ENCODE assay signal across 25 mouse cellular contexts in the genomic region with DNA sequence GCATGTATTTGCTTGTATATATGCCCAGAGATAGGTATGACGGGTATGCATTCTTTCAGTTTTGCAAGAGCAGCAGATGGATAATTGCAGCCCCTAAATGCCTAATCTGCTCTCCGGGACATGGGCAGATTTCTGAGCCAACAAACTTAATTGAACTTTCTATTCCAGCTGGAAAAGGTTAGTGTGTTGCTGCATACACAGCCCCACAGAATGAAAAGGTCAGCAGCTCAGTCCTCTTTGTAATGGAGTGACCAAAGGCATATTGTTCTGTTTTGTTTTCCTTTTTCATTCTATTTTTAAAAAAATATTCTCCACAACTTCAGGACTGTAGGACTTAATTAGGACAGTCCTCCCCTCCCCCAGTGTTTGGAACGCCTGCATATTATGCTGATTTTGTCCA.
A peak's percentile ranks its signal among the peaks of the same experiment; 100 is the strongest.
DNase-seq lines count a peak whose midpoint lies in the region; ATAC-seq and TF ChIP-seq lines count a peak whose summit lies in the region.
"Had no signal": no experiment of that assay in that cellular context is flagged by ENCODE, and none has a peak within 500 bp of the region (broad histone marks: within the 10 kb centered on the region; RNA-seq: fewer than 3 reads in every experiment).

No protein-coding gene starts in this region.

- no peak overlapping the region for H3K4me2 ChIP-seq in forebrain, embryonic 14.5 days (ENCODE audit: low read length)
- no peak overlapping the region for H3K4me2 ChIP-seq in forebrain, embryonic 16.5 days (ENCODE audit: low read length)
- H3K4me2 ChIP-seq in limb, embryonic 11.5 days (ENCODE audit: low read depth, severe bottlenecking), result no peak overlapping the region
- H3K4me2 ChIP-seq in lung, postnatal 0 days (replicated peaks; ENCODE audit: low read depth, low read length), result no peak overlapping the region
- H3K4me2 ChIP-seq in midbrain, postnatal 0 days (ENCODE audit: low read depth, low read length, poor library complexity, severe bottlenecking), result no peak overlapping the region
- H3K4me2 ChIP-seq: embryonic facial prominence, embryonic 12.5 days; forebrain, embryonic 15.5 days; heart, embryonic 15.5 days; hindbrain, embryonic 14.5 days; limb, embryonic 13.5 days; liver, embryonic 12.5 days; lung, embryonic 14.5 days; midbrain, embryonic 12.5 days had no signal

- no peak overlapping the region for H3K4me3 ChIP-seq in forebrain, embryonic 14.5 days (ENCODE audit: low read depth, low read length)
- H3K4me3 ChIP-seq in forebrain, embryonic 16.5 days (replicated peaks; ENCODE audit: low read length), result no peak overlapping the region
- no peak overlapping the region for H3K4me3 ChIP-seq in limb, embryonic 11.5 days (ENCODE audit: low read depth, low read length)
- H3K4me3 ChIP-seq in limb, embryonic 10.5 days, result no peak overlapping the region
- H3K4me3 ChIP-seq in lung, postnatal 0 days (ENCODE audit: low read depth, low read length), result no peak overlapping the region
- no peak overlapping the region for H3K4me3 ChIP-seq in midbrain, postnatal 0 days (ENCODE audit: low read depth, low read length)
- H3K4me3 ChIP-seq: embryonic facial prominence, embryonic 12.5 days; erythroblast, embryonic 14.5 days; forebrain, embryonic 15.5 days; heart, embryonic 15.5 days; layer of hippocampus, adult 2 months; limb, embryonic 13.5 days; liver, embryonic 12.5 days; midbrain, embryonic 12.5 days had no signal

- no peak for TF ChIP-seq CTCF in lung, postnatal 0 days (IDR thresholded peaks at IDR 0.05)
- no peak for TF ChIP-seq CTCF in midbrain, postnatal 0 days (IDR thresholded peaks at IDR 0.05)

- intact Hi-C loops in gastrocnemius, postnatal 36 days (cut with DNase I), result no loop called here

- H3K9me3 ChIP-seq in forebrain, embryonic 14.5 days (replicated peaks; ENCODE audit: control insufficient read depth, low read length), result no peaks in the 10 kb centered on the region
- no peaks in the 10 kb centered on the region for H3K9me3 ChIP-seq in forebrain, embryonic 16.5 days (ENCODE audit: control insufficient read depth, low read length)
- H3K9me3 ChIP-seq in limb, embryonic 11.5 days (ENCODE audit: control insufficient read depth, low read length), result no peaks in the 10 kb centered on the region
- no peaks in the 10 kb centered on the region for H3K9me3 ChIP-seq in limb, embryonic 10.5 days (replicated peaks)
- H3K9me3 ChIP-seq in lung, postnatal 0 days (ENCODE audit: low read length), result no peaks in the 10 kb centered on the region
- H3K9me3 ChIP-seq in midbrain, postnatal 0 days (ENCODE audit: low read length), result no peaks in the 10 kb centered on the region
- H3K9me3 ChIP-seq: embryonic facial prominence, embryonic 12.5 days; forebrain, embryonic 15.5 days; heart, embryonic 15.5 days; limb, embryonic 13.5 days; liver, embryonic 12.5 days; midbrain, embryonic 12.5 days had no signal

- no peak for ATAC-seq in forebrain, embryonic 14.5 days
- ATAC-seq in forebrain, embryonic 16.5 days, result no peak
- no peak for ATAC-seq in limb, embryonic 11.5 days (ENCODE audit: insufficient number of reproducible peaks, low FRiP score, low TSS enrichment, low read depth)
- peak; percentile 77 for ATAC-seq in lung, postnatal 0 days
- no peak for ATAC-seq in midbrain, postnatal 0 days (ENCODE audit: low FRiP score)
- ATAC-seq: CD4-positive, CD25-positive, alpha-beta regulatory T cell, adult 4 months; forebrain, embryonic 15.5 days; liver, embryonic 12.5 days had no signal

- WGBS in forebrain, embryonic 14.5 days, result 26% methylated on average over 3 of the region's 3 CpGs
- WGBS in forebrain, embryonic 16.5 days, result 24% methylated on average over 3 of the region's 3 CpGs
- 45% methylated on average over 3 of the region's 3 CpGs for WGBS in limb, embryonic 11.5 days
- WGBS in limb, embryonic 10.5 days, result 59% methylated on average over 3 of the region's 3 CpGs
- WGBS in lung, postnatal 0 days, result 60% methylated on average over 3 of the region's 3 CpGs
- 65% methylated on average over 3 of the region's 3 CpGs for WGBS in midbrain, postnatal 0 days

- H3K9ac ChIP-seq in forebrain, embryonic 14.5 days (ENCODE audit: low read length), result no peak overlapping the region
- no peak overlapping the region for H3K9ac ChIP-seq in forebrain, embryonic 16.5 days (replicated peaks; ENCODE audit: low read depth, low read length)
- H3K9ac ChIP-seq in limb, embryonic 11.5 days (ENCODE audit: low read length), result no peak overlapping the region
- no peak overlapping the region for H3K9ac ChIP-seq in lung, postnatal 0 days (replicated peaks; ENCODE audit: low read depth)
- no peak overlapping the region for H3K9ac ChIP-seq in midbrain, postnatal 0 days (replicated peaks; ENCODE audit: low read length, poor library complexity, severe bottlenecking)
- H3K9ac ChIP-seq: embryonic facial prominence, embryonic 12.5 days; forebrain, embryonic 15.5 days; heart, embryonic 15.5 days; hindbrain, embryonic 14.5 days; limb, embryonic 13.5 days; liver, embryonic 12.5 days; lung, embryonic 14.5 days; midbrain, embryonic 12.5 days had no signal

- no peak overlapping the region for H3K27ac ChIP-seq in forebrain, embryonic 14.5 days (ENCODE audit: low read depth, low read length)
- no peak overlapping the region for H3K27ac ChIP-seq in forebrain, embryonic 16.5 days (ENCODE audit: low read length)
- no peak overlapping the region for H3K27ac ChIP-seq in limb, embryonic 11.5 days (replicated peaks; ENCODE audit: low read depth, low read length)
- no peak overlapping the region for H3K27ac ChIP-seq in limb, embryonic 10.5 days
- H3K27ac ChIP-seq in lung, postnatal 0 days (ENCODE audit: low read length), result no peak overlapping the region
- H3K27ac ChIP-seq in midbrain, postnatal 0 days (ENCODE audit: low read depth, low read length), result no peak overlapping the region
- H3K27ac ChIP-seq: embryonic facial prominence, embryonic 12.5 days; forebrain, embryonic 15.5 days; heart, embryonic 15.5 days; hindbrain, embryonic 14.5 days; layer of hippocampus, adult 2 months; limb, embryonic 13.5 days; liver, embryonic 12.5 days; midbrain, embryonic 12.5 days; stomach, postnatal 0 days had no signal

- no peaks in the 10 kb centered on the region for H3K4me1 ChIP-seq in forebrain, embryonic 14.5 days (ENCODE audit: control insufficient read depth, insufficient read depth, low read length)
- H3K4me1 ChIP-seq in forebrain, embryonic 16.5 days (replicated peaks; ENCODE audit: control insufficient read depth, insufficient read depth, low read length), result no peaks in the 10 kb centered on the region
- no peaks in the 10 kb centered on the region for H3K4me1 ChIP-seq in limb, embryonic 11.5 days (ENCODE audit: control insufficient read depth, insufficient read depth, low read length)
- 0 out of 2 replicates have a peak, but pooled peaks cover 2% of the 10 kb centered on the region for H3K4me1 ChIP-seq in limb, embryonic 10.5 days
- H3K4me1 ChIP-seq in lung, postnatal 0 days (ENCODE audit: insufficient read depth, low read depth, low read length), result no peaks in the 10 kb centered on the region
- no peaks in the 10 kb centered on the region for H3K4me1 ChIP-seq in midbrain, postnatal 0 days (ENCODE audit: insufficient read depth, low read length)
- H3K4me1 ChIP-seq: embryonic facial prominence, embryonic 12.5 days; forebrain, embryonic 15.5 days; heart, embryonic 15.5 days; limb, embryonic 13.5 days; liver, embryonic 12.5 days; midbrain, embryonic 12.5 days had no signal

- TF ChIP-seq EP300 in lung, postnatal 0 days (IDR thresholded peaks at IDR 0.05), result no peak

- H3K27me3 ChIP-seq in forebrain, embryonic 14.5 days (replicated peaks; ENCODE audit: control insufficient read depth, insufficient read depth, low read length), result no peaks in the 10 kb centered on the region
- no peaks in the 10 kb centered on the region for H3K27me3 ChIP-seq in forebrain, embryonic 16.5 days (replicated peaks; ENCODE audit: control insufficient read depth, insufficient read depth, low read length)
- no peaks in the 10 kb centered on the region for H3K27me3 ChIP-seq in limb, embryonic 11.5 days (ENCODE audit: control insufficient read depth, insufficient read depth, low read length)
- H3K27me3 ChIP-seq in limb, embryonic 10.5 days (ENCODE audit: low read depth, poor library complexity, severe bottlenecking), result no peaks in the 10 kb centered on the region
- no peaks in the 10 kb centered on the region for H3K27me3 ChIP-seq in lung, postnatal 0 days (replicated peaks; ENCODE audit: insufficient read depth, low read length)
- no peaks in the 10 kb centered on the region for H3K27me3 ChIP-seq in midbrain, postnatal 0 days (ENCODE audit: insufficient read depth, low read length)
- H3K27me3 ChIP-seq: embryonic facial prominence, embryonic 12.5 days; forebrain, embryonic 15.5 days; heart, embryonic 15.5 days; limb, embryonic 13.5 days; liver, embryonic 12.5 days; midbrain, embryonic 12.5 days had no signal

- no peaks in the 10 kb centered on the region for H3K36me3 ChIP-seq in forebrain, embryonic 14.5 days (ENCODE audit: control insufficient read depth, insufficient read depth, low read length)
- no peaks in the 10 kb centered on the region for H3K36me3 ChIP-seq in forebrain, embryonic 16.5 days (ENCODE audit: control insufficient read depth, insufficient read depth)
- no peaks in the 10 kb centered on the region for H3K36me3 ChIP-seq in limb, embryonic 11.5 days (ENCODE audit: control insufficient read depth, insufficient read depth, low read length)
- H3K36me3 ChIP-seq in limb, embryonic 10.5 days, result no peaks in the 10 kb centered on the region
- no peaks in the 10 kb centered on the region for H3K36me3 ChIP-seq in lung, postnatal 0 days (ENCODE audit: insufficient read depth, low read length)
- H3K36me3 ChIP-seq in midbrain, postnatal 0 days (ENCODE audit: insufficient read depth, low read length), result no peaks in the 10 kb centered on the region
- H3K36me3 ChIP-seq: embryonic facial prominence, embryonic 12.5 days; forebrain, embryonic 15.5 days; heart, embryonic 15.5 days; limb, embryonic 13.5 days; liver, embryonic 12.5 days; midbrain, embryonic 12.5 days had no signal

- peak; percentile 9 for DNase-seq in forebrain, embryonic 14.5 days (ENCODE audit: low spot score)
- peak; percentile 20 for DNase-seq in limb, embryonic 11.5 days (ENCODE audit: low spot score)
- no peak for DNase-seq in limb, embryonic 10.5 days (ENCODE audit: low spot score)
- peak; percentile 68 for DNase-seq in lung, postnatal 0 days (ENCODE audit: low spot score)
- DNase-seq in midbrain, postnatal 0 days (ENCODE audit: low spot score), result no peak
- no peak for DNase-seq in gastrocnemius, postnatal 36 days
- DNase-seq: adrenal gland, postnatal 25 days; cerebellum, adult 9-10 months; heart, postnatal 36 days; layer of hippocampus, postnatal 36 days; lung, embryonic 14.5 days; thymus, adult 2 months; thymus, postnatal 4 days had no signal

Comparison
In these comparisons a context has a peak if more than half of its experiments do, and no peak if none do; other contexts are left out.
1. DNase-seq: peak in forebrain, embryonic 14.5 days (single experiment), limb, embryonic 11.5 days (single experiment) and lung, postnatal 0 days (single experiment); none in limb, embryonic 10.5 days (single experiment), midbrain, postnatal 0 days (single experiment) and gastrocnemius, postnatal 36 days (0 of 2).